Mouse (Mus musculus): ENCODE data around the gene Jph4. TPM values are rescaled to one million over a fixed set of nuclear protein-coding genes. Genes with fewer than 3 reads are reported as not detected.

The Jph4 gene
- polyA plus RNA-seq, 1 experiment from 2014 or later = 1.1 TPM

DNA sequence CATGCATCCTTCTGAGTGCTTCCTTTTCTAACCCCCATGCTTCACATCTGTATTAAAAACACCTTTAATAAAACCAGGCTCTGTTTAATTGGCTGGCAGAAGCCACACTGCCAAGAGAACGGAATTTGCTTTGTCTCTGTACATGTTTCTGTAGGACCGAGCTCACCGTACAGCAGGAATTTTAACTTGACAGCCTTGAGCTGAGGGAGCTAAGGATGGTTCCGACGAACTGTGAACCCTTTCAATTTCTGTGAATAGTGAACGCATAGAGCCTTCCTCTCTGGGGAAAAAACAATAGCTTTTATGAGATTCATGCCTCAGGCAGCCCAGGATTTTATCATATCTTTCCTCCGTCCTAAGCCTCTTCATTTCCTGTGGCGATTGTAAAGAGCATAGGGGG, 5.6 kb upstream of the Jph4 start:
- WGBS = 30% methylated on average over 8 of the region's 8 CpGs
- no peaks in the 10 kb centered on the region for H3K9me3 ChIP-seq (replicated peaks; ENCODE audit: control insufficient read depth, low read length)
- H3K4me3 ChIP-seq (replicated peaks; ENCODE audit: low read length) = no peak overlapping the region; the same call in 1 of the 2 replicates
- ATAC-seq (ENCODE audit: insufficient read depth, low FRiP score) = no peak
- H3K4me2 ChIP-seq (ENCODE audit: low read depth, low read length) = peak overlapping the region; percentile 39
- H3K36me3 ChIP-seq (ENCODE audit: control insufficient read depth, insufficient read depth, low read length) = no peaks in the 10 kb centered on the region
- H3K27ac ChIP-seq (ENCODE audit: low read length) = no peak overlapping the region
- H3K9ac ChIP-seq (ENCODE audit: low read length) = peak overlapping the region; percentile 41
- no peaks in the 10 kb centered on the region; the same call in 1 of the 2 replicates for H3K4me1 ChIP-seq (ENCODE audit: control insufficient read depth, insufficient read depth, low read length)
- no peaks in the 10 kb centered on the region; the same call in 1 of the 2 replicates for H3K27me3 ChIP-seq (ENCODE audit: control insufficient read depth, insufficient read depth, low read length)

DNA sequence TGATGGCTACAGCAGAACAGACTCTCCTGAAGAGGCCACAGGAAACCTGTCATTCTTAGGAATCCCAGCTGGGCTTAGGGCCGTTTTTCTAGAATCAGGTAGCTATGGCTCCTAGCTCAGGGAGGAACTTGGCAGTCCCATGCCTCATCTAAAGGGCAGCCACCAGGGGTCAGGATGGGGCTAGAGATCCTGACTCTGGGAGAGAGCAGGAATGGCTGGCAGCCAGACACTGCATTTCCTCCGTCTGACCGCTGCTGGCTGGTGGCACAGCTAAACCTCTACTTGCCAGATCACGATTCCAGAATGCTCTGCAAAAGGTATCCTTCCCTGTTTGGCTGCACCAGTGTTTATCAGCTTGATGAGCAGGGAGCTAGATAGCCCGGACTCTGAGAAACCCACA, 5.2 kb upstream of the Jph4 start:
- WGBS = 5% methylated on average over 5 of the region's 5 CpGs

GRCm38 (mm10) chr14:55119421-55120134, 2.8 kb upstream of the Jph4 start:
- Histone ChIP-seq H3K36me3 (ENCODE audit: control insufficient read depth, insufficient read depth, low read length) (no peaks in the 10 kb centered on the region), H3K4me2 (ENCODE audit: low read depth, low read length) (no peak overlapping the region), H3K9me3 (replicated peaks; ENCODE audit: control insufficient read depth, low read length) (no peaks in the 10 kb centered on the region), H3K27me3 (ENCODE audit: control insufficient read depth, insufficient read depth, low read length) (peaks cover 15% of the 10 kb centered on the region), H3K9ac (ENCODE audit: low read length) (no peak overlapping the region), H3K4me3 (replicated peaks; ENCODE audit: low read length) (no peak overlapping the region), H3K4me1 (ENCODE audit: control insufficient read depth, insufficient read depth, low read length) (peaks cover 6% of the 10 kb centered on the region), H3K27ac (ENCODE audit: low read length) (no peak overlapping the region)
- no peak for ATAC-seq (ENCODE audit: insufficient read depth, low FRiP score)
- 75% methylated on average over 4 of the region's 4 CpGs for WGBS

More for the DNA sequence above, 5.2 kb upstream of the Jph4 start:
- Histone ChIP-seq H3K4me2 (ENCODE audit: low read depth, low read length) (peak overlapping the region; percentile 39), H3K27me3 (ENCODE audit: control insufficient read depth, insufficient read depth, low read length) (no peaks in the 10 kb centered on the region; the same call in 1 of the 2 replicates), H3K36me3 (ENCODE audit: control insufficient read depth, insufficient read depth, low read length) (no peaks in the 10 kb centered on the region), H3K9me3 (replicated peaks; ENCODE audit: control insufficient read depth, low read length) (no peaks in the 10 kb centered on the region), H3K9ac (ENCODE audit: low read length) (no peak overlapping the region; the same call in 1 of the 2 replicates), H3K4me1 (ENCODE audit: control insufficient read depth, insufficient read depth, low read length) (no peaks in the 10 kb centered on the region; the same call in 1 of the 2 replicates), H3K27ac (ENCODE audit: low read length) (no peak overlapping the region), H3K4me3 (replicated peaks; ENCODE audit: low read length) (no peak overlapping the region; the same call in 1 of the 2 replicates)
- peak; percentile 87; the same call in 1 of the 2 replicates for ATAC-seq (ENCODE audit: insufficient read depth, low FRiP score)

- H3K36me3 ChIP-seq (ENCODE audit: control insufficient read depth, insufficient read depth, low read length) = no peaks in the 10 kb centered on the region
- 73% methylated on average over 4 of the region's 4 CpGs for WGBS
- peaks cover 14% of the 10 kb centered on the region for H3K4me1 ChIP-seq (ENCODE audit: control insufficient read depth, insufficient read depth, low read length)
- no peak overlapping the region for H3K4me3 ChIP-seq (replicated peaks; ENCODE audit: low read length)
- no peak for ATAC-seq (ENCODE audit: insufficient read depth, low FRiP score)
- H3K9ac ChIP-seq (ENCODE audit: low read length) = no peak overlapping the region
- no peak overlapping the region for H3K27ac ChIP-seq (ENCODE audit: low read length)
- peaks cover 21% of the 10 kb centered on the region for H3K27me3 ChIP-seq (ENCODE audit: control insufficient read depth, insufficient read depth, low read length)
- H3K4me2 ChIP-seq (ENCODE audit: low read depth, low read length) = no peak overlapping the region
- H3K9me3 ChIP-seq (replicated peaks; ENCODE audit: control insufficient read depth, low read length) = no peaks in the 10 kb centered on the region
Observed at GRCm38 (mm10) chr14:55118852-55119251, 2.1 kb upstream of the Jph4 start.

DNA sequence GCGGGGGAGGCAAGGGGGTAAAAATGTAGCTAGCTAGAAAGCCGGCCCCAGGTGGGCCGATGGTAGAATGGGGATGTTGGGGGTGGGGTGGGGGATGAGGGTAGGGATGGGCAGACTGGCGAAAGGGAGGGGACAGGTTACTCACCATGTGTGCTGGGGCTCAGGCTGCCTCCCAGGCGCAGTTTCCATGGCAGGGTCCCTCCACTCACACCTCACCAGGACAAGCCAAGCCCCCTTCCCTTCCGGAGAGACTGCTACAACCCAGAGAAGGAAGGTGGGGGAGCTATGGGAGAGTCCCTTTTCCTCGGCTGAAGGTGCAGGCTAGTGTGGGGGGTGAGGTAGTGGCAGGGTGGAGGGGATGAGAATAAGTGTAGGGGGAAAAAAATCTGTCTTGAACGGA, 889 bp downstream of the Jph4 start:
- H3K27me3 ChIP-seq (ENCODE audit: control insufficient read depth, insufficient read depth, low read length) = peaks cover 32% of the 10 kb centered on the region
- H3K36me3 ChIP-seq (ENCODE audit: control insufficient read depth, insufficient read depth, low read length) = no peaks in the 10 kb centered on the region
- H3K4me1 ChIP-seq (ENCODE audit: control insufficient read depth, insufficient read depth, low read length) = peaks cover 17% of the 10 kb centered on the region
- 1% methylated on average over 8 of the region's 8 CpGs for WGBS
- H3K4me2 ChIP-seq (ENCODE audit: low read depth, low read length) = peak overlapping the region; percentile 100
- no peak for ATAC-seq (ENCODE audit: insufficient read depth, low FRiP score)
- peak overlapping the region; percentile 68 for H3K4me3 ChIP-seq (replicated peaks; ENCODE audit: low read length)
- peak overlapping the region; percentile 76; the same call in 1 of the 2 replicates for H3K9ac ChIP-seq (ENCODE audit: low read length)
- no peak overlapping the region for H3K27ac ChIP-seq (ENCODE audit: low read length)
- no peaks in the 10 kb centered on the region for H3K9me3 ChIP-seq (replicated peaks; ENCODE audit: control insufficient read depth, low read length)

DNA sequence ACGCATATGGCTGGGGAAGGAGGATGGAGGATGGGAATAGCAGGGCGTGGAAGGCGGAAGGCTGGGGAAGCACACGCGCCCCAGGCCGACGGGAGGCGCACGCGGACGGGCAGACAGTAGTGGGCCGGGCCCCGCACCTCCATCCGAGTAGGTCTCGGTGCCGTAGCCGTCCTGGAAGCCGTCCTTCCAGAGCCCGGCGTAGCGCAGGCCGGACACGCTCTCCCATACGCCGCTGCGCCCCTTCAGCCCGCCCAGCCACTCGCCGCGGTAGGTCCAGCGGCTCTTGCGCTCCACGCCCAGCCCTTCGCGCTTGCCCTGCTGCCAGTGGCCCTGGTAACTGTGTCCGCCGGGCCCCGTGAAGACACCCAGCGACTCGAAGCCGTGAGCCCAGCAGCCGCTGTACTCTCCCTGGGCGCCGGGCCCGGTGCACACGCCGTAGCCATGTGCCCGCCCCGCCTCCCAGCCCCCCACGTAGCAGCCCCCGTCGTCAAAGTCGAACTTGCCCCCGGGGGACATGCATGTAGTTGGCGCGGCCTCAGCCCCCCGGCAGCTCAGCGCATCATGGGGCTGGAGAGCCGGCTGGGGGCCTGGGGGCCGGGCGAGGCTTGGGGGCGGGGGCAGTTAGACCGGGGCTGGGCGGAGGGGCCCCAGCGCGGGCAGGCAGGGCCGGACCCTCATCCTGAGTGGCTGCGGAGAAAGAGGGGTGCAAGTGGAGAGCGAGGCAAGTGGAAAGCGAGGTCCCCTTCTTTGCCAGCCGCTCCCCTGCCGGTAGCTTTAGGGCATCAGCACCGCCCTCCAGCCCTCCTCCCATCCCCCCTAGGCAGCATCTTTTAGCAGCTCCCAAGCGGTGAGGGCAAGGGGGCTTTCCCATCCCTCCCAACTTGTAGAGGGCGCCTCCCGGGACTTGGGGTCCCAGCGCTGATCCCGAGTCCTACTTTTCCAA, 1.7 kb downstream of the Jph4 start:
- H3K9me3 ChIP-seq (replicated peaks; ENCODE audit: control insufficient read depth, low read length) = no peaks in the 10 kb centered on the region
- peak overlapping the region; percentile 100 for H3K4me2 ChIP-seq (ENCODE audit: low read depth, low read length)
- peaks cover 17% of the 10 kb centered on the region for H3K4me1 ChIP-seq (ENCODE audit: control insufficient read depth, insufficient read depth, low read length)
- H3K27ac ChIP-seq (ENCODE audit: low read length) = no peak overlapping the region; the same call in 1 of the 2 replicates
- under 1% methylated on average over 71 of the region's 78 CpGs for WGBS
- no peaks in the 10 kb centered on the region for H3K36me3 ChIP-seq (ENCODE audit: control insufficient read depth, insufficient read depth, low read length)
- peak; percentile 64; the same call in 1 of the 2 replicates for ATAC-seq (ENCODE audit: insufficient read depth, low FRiP score)
- peak overlapping the region; percentile 76 for H3K9ac ChIP-seq (ENCODE audit: low read length)
- peak overlapping the region; percentile 68 for H3K4me3 ChIP-seq (replicated peaks; ENCODE audit: low read length)
- peaks cover 37% of the 10 kb centered on the region for H3K27me3 ChIP-seq (ENCODE audit: control insufficient read depth, insufficient read depth, low read length)

DNA sequence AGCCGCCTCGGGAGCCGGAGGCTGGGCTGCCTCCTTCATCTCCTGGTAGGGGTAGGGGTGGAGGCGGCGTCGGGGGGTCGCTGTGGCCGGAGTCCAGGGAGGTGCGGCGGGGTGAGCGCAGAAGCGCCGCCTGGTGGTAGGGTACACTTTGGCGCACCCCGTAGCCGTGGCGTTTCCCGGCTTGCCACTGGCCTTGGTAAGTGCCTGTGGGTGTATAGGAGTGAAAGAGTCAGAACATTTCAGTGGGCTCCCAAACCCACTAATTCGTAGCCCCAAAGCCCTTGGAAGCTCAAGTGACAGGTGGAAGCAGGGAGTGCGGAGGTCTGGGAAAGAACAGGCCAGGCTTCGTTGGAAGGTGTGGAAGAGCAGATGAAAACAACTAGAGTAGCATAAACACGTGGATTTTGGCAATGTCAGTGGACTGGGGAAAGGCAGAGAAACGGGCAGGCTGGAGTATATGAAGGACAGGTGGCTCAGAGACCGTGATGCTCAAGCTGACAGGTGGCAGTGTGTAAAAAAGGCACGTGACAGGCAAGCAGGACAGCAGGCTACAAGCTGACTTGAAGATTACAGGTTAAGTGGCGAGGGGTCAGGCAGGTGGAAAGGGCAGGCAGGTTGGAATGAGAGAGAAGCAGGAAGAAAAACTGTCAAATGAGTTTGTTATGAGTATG, 2.6 kb downstream of the Jph4 start:
- ATAC-seq (ENCODE audit: insufficient read depth, low FRiP score) = no peak
- H3K36me3 ChIP-seq (ENCODE audit: control insufficient read depth, insufficient read depth, low read length) = no peaks in the 10 kb centered on the region
- no peaks in the 10 kb centered on the region for H3K9me3 ChIP-seq (replicated peaks; ENCODE audit: control insufficient read depth, low read length)
- peak overlapping the region; percentile 100 for H3K4me2 ChIP-seq (ENCODE audit: low read depth, low read length)
- H3K4me3 ChIP-seq (replicated peaks; ENCODE audit: low read length) = peak overlapping the region; percentile 68
- 8% methylated on average over 26 of the region's 26 CpGs for WGBS
- H3K27ac ChIP-seq (ENCODE audit: low read length) = no peak overlapping the region
- peak overlapping the region; percentile 76 for H3K9ac ChIP-seq (ENCODE audit: low read length)
- H3K27me3 ChIP-seq (ENCODE audit: control insufficient read depth, insufficient read depth, low read length) = peaks cover 44% of the 10 kb centered on the region
- peaks cover 23% of the 10 kb centered on the region for H3K4me1 ChIP-seq (ENCODE audit: control insufficient read depth, insufficient read depth, low read length)

DNA sequence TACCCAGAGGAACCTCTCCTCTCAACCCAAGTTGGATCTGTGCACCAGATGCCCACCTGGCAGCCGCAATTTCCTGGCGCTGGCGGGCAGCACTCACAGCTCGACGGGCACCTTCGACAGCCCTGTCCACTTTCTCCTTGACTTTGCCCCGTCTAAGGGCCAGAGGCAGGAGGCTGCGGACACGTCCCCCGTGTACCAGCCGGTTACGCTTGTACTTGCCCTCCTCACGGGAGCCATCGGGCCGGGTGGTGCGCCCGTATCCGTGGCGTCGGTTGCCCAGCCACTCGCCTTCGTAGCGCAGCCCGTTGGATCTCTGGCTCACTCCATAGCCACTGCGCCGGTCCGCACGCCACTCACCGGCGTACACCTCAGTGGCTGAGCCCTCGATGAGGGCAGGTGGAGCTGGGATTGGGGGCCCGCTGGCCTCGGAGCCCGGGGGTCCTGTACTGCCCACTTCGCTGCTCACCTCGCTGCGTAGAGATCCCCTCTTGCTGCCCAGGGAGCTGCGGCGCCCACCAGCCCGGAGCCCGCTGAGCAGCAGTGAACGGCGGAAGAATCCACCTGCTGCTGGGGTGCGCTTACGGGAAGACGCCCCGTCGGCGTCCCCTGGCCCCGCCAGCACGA, 3.3 kb downstream of the Jph4 start:
- H3K4me2 ChIP-seq (ENCODE audit: low read depth, low read length) = peak overlapping the region; percentile 100; the same call in 1 of the 2 replicates
- H3K9ac ChIP-seq (ENCODE audit: low read length) = no peak overlapping the region
- H3K9me3 ChIP-seq (replicated peaks; ENCODE audit: control insufficient read depth, low read length) = no peaks in the 10 kb centered on the region
- WGBS = 62% methylated on average over 51 of the region's 51 CpGs
- ATAC-seq (ENCODE audit: insufficient read depth, low FRiP score) = no peak
- peak overlapping the region; percentile 68 for H3K4me3 ChIP-seq (replicated peaks; ENCODE audit: low read length)
- peaks cover 45% of the 10 kb centered on the region for H3K27me3 ChIP-seq (ENCODE audit: control insufficient read depth, insufficient read depth, low read length)
- no peaks in the 10 kb centered on the region for H3K36me3 ChIP-seq (ENCODE audit: control insufficient read depth, insufficient read depth, low read length)
- peaks cover 24% of the 10 kb centered on the region for H3K4me1 ChIP-seq (ENCODE audit: control insufficient read depth, insufficient read depth, low read length)
- H3K27ac ChIP-seq (ENCODE audit: low read length) = no peak overlapping the region
